Mouse (Mus musculus) cerebellum, adult 9-10 months (tissue): ENCODE measurements at regions not wholly inside any gene's neighbourhood (a gene's known extent, or its start where the extent isn't known, plus 50 kb on each side); places are given as distances from the start of the nearest gene placed in this dataset.

ENCODE experiments used
- DNase-seq: peaks from one replicate; pipeline ENCODE4 v3.0.0; 2022

DNA sequence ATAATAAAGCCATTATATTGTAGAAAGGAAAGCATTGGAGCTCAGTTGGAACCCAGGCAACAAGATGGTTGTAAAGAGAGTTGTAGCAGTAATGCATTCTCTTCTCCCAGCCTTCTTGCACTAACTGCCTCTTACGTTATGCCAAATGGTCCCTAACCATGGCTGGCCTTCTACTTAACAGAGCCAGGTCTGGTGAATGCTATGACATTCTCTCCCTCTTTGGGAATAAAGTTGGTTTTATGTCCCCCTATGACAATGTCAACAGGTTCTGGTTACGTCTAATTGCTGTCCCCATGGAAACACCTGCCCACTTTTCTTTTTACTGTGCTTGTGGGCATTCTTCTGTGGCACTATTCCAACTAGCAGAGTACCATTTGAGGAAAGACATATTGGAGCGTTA is 126.4 kb upstream of the Npvf start:
- DNase-seq, result no peak

DNA sequence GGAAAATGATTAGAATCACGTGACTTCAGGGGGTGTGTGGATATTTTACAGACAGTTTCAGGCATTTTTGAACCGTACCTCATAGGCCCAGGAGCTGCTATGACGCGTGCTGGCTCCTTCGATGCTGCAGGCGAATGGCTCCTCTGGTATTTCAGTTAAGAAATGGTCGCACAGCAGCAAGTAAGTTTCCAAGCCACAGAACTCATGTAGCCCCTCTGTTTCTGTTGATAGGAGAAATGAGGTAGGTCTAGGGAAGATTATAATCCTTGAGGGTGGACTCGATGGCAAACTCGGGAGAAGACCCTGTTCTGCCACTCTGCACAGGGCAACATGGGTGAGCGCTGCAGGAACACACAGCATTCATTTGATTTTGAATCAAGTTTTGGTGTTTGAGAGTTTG is 127.0 kb upstream of the Npvf start:
- DNase-seq, result no peak

DNA sequence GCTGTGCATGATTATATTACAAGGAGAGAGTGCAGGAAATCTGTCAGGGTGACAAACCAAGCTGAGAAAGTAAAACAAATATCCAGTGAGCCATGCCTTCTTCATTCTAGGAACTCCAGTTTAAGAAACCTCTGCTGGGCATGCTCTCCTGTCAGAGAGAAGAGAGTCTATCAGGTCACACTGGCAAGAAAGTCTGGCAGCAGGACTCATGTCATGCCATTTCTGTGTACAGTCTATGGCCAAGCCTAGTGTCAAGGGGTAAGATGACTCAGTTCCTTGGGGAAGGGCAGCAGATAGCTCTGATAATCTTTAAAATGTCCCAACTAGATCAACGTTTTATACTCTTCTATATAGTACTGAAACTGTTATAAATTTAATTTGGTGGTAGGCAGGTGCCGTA is 128.0 kb upstream of the Npvf start:
- no peak for DNase-seq

DNA sequence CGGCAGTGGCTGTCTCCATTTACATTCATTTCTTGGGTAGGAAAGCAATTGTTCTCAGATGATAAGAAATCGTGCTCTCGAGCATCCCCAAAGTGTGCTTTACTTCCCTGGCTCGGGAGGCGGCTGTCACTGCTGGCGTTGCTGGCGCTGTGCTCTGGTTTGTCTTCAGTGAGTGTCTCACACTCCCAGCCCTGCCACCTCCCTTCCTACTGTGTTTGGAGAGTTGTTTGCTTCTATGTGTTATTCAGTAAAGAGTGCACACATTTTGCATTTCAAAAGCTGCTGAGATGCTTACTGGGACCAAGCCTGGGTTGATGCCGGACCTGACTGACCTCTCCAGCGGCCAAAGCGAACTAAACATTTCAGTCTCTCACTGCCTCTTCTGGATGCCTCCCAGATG is 129.3 kb upstream of the Npvf start:
- DNase-seq, result no peak

DNA sequence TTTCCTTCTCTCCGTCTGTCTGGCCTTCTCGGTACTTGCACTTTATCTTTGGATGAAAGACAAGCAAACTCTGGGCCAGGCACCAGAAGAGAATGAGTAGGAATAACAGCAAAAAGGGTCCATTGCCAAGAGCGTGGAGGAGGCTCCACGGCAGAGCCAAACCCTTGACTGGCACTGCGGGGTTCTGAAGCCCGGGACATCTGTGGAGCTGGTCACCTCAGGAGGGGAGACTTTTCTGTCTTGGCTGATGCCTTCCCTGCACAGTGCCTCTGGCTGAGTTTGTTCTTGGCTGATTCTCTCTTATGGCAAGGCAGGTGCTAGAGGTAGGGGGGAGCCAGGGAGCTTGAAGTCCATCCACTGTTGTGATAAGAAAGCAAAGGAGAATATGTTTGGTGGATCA is 130.1 kb upstream of the Npvf start:
- DNase-seq, result peak; percentile 8

DNA sequence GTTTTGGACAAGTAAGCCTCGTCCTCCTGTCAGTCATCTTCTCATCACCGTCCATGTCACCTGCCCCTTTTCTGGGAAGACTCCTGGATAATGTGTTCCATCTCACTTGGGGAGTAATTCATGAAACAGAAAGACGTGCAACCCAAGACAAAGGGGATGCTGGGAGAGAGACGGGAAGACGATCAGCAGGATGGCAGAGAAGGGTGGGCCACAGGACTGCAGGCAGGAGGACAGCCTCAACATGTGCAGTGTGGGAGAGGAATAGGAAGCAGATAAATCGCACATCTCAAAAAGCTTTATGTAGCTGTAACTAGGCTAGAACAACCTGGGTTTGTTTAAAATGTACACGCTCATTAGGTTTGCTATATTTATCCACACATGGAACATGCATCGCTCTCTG is 133.4 kb upstream of the Npvf start:
- no peak for DNase-seq

DNA sequence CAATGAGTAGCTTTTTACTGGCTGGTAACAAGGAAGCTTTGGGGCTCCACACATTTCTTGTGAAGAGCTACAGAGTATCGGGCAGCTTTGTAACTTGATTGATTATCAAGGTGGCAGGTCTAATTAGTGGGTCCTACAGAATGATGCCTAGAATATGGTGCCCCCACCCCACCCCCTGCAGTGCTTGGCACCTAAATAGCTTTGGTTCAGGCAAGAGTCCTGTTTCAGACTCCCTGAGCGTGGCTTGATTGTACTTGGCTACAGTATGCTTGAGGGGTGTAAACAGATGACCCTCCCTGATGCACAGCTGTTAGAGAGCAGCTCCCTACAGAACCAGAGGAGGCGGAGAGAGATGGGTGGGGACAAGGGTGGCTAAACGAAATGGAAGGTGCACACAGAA is 145.7 kb upstream of the Npvf start:
- DNase-seq, result no peak

DNA sequence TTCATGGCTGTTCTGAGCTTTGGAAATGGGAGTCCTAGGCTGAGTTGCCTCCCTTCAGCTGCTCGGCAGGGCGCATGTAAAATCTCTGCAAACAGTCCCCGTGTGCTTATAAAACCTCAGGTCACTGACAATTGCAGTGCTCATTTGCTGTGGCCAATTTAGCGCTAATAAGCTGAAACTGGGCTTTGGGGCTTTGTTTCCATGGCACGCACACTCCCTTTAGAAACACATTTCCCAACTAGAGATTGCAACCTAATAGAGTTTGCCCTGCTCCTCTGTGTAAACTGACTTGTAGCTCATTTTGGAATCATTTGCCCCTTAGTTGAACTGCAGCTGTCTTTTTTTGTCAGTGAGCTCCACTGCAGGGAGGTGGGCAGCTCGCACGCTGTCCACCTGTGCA is 148.7 kb upstream of the Npvf start:
- DNase-seq, result no peak

DNA sequence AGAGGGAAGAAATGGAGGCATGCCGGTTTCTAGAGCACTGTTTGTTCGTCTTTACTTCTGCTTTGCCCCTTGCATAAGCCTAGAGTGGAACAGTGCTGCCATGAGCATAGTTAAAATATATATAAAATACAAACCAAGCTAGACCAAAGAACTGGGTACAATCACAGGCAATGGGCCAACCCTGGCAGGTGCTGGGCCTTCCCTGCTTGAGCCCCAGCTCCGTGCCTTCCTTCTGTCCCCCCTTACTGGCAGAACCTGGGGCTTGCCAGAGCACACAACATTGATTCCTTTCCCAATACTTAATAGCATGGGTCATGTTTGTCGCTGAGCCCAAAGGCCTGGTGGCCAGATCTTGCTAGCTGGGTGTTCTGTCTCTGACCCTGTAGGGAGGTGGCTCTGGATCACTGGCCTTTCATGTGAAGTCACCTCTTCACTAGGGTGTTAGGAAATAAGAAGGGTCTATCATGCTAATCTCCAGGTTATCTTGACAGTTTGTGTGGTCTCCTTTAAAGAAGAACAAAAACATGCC is 150.3 kb upstream of the Npvf start:
- no peak for DNase-seq

DNA sequence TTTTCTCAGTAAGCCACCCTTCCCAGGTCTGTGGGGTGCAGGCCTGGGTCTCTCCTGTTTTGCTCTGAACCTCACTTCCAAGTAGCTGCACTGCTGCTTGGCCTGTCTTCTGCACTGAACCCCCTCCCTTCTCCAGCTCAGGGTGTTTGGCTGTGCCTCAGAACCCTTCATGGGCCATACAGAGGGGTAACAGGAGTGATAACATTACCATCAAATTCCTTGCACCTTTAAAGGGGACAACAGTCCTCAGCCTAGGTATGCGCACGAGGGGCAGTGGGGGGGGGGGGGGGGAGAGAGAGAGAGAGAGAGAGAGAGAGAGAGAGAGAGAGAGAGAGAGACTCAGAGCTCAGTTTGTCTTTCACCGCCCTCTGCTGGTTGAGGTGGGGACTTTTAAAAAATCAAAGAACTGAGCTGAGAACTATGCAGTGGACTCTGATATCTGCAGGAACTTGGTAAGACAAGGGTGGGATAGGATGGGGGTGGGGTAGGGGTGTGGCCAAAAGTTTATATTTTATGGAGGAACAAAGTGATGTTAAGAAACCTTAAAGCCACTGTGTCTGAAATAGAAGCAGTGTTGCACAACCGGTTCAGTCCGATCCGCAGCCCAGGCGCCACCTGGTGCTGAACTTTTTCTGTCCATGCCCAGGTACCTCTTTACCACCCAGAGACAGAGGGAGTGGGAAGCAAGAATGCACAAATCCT is 152.3 kb upstream of the Npvf start:
- peak; percentile 51 for DNase-seq

DNA sequence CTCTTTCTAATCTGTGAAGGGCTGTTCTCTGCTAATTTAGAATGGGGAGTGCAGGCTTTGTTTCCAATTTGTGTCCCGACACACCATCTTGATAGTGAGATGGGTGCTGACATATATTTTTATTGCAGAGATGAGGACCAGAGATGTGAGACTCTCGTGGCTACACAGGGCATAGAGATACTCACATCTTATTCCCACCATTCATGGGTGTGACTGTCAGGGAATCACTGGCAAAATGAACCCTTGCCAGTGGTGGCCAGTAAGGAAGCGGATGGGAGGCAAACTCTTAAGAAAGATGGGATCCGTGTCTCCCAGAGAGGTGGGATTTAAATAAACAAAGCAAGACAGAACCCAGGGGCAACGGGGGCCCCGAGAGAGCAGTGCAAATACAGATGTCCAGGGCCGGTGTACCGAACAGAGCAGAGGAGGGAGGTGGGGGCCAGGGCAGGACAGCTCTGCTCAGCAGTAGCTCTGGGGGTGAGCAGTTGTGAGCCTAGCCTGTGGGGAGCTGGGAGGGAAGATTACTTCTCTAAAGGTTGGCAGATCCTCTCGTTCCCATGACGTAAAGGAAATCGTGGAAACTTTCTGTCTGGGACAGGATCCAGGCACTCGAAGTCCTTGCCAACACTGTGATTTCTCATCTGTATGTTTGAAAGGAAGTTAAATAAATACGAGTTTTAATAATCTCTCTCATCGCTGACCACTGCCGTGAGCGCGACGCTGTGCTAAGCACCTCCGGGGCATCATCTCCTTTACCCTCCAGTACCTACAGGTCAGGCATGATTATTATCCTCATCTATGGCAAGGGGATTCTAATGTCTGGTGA is 153.2 kb upstream of the Npvf start:
- peak; percentile 25 for DNase-seq

DNA sequence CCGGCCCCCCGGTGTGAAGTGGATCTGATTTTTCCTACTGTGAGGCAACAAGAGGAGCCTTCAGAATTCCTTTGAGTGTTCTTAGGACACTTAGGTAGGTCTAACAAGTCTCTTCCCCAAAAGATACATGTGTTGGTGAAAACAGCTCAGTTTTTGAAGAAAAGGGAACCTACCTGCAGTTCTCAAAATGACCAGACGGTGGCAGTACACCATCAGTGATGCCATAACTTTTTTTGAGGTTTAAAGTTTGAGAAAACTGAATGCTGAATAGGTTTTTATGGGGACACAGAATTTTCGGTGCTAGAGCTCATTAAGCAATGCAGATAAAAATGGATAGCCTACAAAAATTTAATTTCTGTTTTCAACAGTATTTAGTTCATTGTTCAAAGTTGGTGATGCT is 153.9 kb upstream of the Npvf start:
- peak; percentile 70 for DNase-seq

DNA sequence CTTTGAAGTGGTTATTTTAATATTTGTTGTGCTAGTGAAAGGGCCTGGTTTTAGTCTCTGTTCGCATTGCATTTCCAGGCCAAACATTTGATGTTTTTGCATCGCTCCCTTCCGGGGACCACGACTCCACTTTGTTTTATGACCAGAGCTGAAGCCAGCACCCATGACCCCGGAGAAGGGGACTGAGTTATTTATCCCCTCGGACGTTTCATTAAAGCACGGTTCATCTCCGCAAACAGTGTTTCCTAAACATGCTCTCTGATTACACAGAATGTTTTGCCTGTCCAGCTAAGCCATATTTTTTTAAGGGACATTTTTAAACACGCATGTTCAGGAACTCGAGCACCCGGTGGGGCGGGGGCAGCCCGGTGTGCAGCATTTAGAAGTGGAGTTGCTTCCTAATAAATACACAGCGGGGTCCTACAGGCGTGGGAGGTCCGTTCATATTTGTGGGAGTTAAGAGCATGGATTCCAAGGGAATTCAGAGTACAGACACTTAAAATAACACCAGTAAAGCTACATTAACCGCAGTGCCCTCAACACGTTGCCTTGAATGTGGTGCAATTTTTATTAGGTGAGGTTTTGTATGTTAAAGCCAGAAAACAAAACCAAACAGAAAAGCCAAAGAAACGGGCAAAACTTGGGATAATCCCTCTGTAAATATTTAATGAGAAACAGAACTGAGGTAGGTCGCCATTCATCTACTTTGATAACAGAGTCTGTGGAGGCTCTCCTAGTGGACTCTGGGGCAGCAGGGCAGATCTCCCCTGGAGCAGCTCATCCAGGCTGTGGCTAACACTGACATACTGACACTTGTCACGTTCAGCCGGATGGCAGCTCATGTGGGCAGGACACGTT is 154.8 kb upstream of the Npvf start:
- no peak for DNase-seq

DNA sequence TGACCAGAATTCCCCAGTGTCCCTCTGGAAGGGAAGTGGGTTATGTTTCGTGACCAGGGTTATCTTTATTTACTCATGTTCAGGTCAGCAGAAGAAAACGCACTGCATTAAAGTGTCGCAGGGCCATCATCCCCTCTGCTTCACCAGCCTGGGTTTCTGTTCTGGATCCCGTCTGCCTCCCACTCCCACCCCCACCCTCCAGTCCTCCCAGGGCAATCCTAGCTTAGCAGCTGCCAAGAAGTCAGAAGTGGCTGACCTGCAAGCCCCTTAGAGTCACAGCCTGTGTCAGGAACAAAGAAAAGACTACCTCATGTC is 155.4 kb upstream of the Npvf start:
- no peak for DNase-seq

DNA sequence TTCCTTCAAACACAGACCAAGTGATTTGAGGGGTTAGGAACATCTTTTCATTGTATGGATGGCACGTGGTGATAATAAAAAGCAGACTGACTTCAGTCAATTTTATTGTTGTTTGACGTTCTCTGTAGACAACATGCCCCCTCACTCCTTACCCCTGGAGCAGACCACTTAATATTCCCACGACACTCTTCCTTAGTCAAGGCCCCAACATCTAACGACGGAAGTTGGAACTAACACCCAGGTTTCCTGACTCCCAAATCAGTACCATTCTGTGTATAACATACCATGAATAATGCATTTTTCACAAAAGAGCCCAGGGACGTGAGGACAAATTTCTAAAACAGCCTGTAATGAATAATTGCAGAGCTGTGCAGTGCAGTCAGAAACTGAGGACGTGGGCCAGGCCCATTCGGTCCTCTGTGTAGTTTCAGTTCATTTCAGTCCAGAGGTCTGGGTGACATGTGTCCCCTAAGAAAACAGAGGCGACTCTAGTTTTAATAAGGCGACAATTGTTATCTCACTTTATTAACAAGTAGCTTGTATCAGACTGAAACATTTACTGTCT is 160.8 kb upstream of the Npvf start:
- no peak for DNase-seq

DNA sequence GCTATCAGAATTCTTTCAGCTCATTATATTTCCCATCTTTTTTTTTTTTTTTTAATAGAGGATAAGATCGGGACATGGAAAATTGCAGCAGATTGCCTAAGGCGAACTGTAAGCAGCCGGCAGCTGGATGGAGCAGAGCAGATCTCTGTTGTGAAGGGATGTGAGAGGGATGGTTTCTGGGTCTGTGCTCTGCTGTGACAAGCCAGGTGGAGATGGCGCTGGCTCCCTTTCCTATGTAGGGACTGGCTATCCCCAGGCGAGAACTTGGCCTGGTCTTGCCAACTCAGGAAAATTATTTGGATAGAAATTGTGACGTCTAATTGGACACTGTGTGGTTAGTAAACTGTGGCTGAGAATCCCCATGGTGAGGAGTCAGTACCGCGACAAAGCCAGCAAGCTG is 161.3 kb upstream of the Npvf start:
- no peak for DNase-seq

DNA sequence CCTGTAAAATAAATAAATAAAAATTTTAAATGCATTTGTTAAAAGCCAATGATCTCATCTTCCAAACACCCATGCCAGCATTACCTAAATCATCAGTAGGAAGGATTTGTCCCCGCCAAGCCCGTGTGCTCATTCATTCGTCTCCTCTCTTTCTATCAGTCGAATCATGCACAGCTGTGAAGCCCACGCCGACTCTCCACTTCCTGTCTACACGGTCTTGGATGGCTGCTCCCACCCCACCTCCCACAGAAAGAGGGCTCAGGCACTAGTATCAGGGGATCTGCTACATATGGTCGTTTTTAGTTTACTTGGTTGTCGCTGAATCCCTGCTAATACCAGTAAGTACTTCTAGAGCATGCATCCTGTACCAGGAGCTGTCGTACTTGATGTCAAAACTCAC is 163.2 kb upstream of the Npvf start:
- DNase-seq, result no peak

DNA sequence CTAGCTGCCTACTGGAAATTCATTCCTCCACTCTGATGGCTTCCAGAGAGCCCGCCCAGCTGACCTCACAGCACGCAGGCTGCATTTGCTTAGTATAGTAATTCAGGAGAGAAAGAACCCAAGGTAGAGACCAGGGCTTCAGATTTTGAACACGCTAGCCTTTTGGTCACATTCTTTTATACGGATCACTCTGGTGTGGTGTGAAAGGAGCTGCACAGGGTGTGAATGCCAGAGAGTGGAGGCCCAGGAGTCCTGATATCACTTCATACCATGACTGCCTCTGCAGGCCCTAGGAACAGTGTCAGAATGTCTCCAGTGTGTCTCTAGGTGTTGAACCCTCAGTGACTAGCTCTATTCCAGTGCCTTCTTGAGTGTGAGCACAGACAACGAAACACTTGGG is 164.2 kb upstream of the Npvf start:
- DNase-seq, result no peak

DNA sequence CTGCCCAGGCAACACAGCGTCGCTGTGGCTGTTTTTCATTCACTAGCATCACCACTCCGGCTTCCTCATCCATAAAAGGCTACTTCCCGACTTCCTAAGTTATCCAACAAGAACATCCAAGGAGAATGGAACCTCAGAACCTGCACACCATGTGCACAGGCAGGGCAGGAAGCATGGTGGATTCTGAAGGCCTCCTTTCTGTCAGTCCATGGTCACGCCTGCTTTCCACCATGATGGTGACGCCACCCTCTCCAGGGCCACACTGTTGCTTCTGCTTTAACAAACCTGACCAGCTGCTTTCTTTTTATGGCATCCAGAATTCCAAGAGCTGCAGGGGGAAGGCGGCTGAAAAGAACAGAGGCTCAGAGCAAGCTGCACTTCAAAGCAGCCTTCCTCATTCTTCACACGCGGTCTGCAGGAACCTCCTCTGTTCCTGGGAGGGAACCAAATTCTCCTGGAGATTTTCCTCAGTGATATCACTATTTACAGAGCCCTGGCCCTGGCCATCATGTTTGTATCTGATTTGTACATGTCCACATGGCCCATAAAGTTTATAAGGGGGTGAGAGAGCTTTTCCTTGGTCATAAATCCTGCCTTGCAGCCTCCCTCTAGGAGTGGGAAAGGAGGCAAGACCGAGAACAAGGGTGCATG is 164.8 kb upstream of the Npvf start:
- DNase-seq, result no peak

DNA sequence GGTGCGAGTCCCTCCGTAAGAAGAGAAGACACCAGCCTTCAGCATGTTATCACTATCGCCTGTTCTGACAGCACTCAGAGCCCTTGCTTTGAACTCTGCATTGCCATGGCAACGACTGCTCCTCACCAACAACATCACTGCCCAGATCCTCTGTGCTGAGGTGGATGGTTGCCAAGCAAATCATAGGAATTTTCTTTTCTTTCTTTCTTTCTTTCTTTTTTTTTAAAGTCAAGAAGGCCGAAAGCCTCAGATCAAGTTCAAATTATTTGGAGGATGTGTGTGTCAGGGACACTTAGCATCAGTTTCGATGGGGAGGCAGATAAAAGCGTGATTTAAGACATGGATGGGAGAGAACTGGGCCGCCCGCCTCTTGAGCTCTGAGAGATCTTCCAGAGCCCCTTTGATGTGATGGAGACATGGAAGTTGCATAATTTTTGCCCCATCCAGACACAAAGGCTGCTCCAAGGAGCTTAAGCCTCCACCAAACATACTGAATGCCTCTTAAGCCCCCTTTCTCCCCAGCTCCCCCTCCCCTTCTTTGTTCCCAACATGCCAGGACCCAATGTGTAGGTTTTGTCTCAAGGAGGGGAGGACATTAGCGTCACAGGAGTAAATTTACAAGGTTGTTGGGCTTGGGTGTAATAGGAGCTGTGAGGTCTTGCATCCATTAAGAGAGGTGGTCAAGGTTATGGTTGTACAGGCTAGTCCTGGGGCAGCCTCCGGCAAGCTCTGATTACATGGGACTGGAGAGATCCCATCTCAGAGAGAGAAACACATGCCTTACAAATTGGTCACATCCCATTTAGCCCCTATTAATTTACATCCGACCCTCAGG is 167.4 kb upstream of the Npvf start:
- DNase-seq, result no peak

DNA sequence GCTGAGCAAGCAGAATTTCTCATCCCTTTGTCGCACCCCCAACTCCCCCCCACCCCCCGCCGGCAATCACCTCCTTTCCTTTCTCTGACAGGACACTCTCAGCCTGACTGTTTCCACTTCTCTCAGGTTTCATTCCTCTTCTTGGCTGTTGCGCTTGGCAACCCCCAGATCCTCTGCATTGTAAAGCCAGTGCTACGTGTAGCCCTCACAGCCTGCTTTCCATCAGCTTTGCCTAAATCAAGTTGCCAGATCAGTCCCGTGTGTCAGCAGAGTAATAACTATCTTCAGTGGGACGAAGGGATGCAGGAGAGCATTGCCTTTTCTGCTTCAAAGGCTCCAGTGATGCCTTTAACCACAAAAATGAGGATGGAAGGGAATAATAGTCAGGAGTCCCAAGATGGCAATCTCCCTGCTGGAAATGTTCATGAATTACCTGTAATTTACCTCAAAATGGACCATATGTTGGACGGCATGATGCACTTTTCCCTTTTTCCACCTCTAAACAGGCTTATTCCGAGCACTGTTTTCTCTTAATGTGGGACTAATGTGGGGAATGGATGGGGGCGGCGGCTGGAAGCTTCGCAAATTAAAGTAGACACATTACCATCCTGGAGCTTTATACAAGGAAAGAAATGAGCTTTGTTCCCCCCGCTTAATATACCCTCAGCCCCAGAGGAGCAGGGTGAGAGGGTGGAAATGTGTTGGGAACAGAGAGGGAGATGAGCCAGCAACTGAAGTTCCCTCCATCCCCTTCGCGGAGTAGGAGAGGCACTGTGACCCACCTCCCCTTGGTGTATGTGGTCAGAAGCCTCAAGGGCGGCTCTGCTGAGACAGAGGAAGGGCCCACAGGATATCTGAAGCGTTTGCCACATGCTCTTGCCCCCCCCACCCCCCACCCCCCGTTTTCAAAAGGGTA is 168.3 kb upstream of the Npvf start:
- no peak for DNase-seq
